Mouse (Mus musculus) layer of hippocampus, adult 11-12 months (tissue): Measurements from ENCODE around the gene Adcy4.

Source experiments
- DNase-seq: peaks from one replicate; pipeline ENCODE4 v3.0.0; 2022; ENCODE audit warnings: low spot score

Adcy4 gene

GRCm38 (mm10) chr14:55719737-55720136 is 64.2 kb downstream of the Adcy4 start:
- DNase-seq: no peak
